Mouse (Mus musculus): ENCODE results near the gene Abtb2.
"Not testable (repeated sequence)": the region's sequence is repeated elsewhere in the genome, so short reads cannot be mapped to it uniquely, and the experiment has no call there.

Gene Abtb2

GRCm38 (mm10) chr2:103565732-103566422 lies at the start of gene Abtb2:
TSS of gene Abtb2 (plus strand) at chr2:103566310.
- peak; percentile 96 for DNase-seq

GRCm38 (mm10) chr2:103516472-103516871 lies 49.6 kb upstream of the Abtb2 start:
- no peak for DNase-seq

- no peak for DNase-seq
Observed at GRCm38 (mm10) chr2:103525596-103525995, 40.5 kb upstream of the Abtb2 start.

- peak; percentile 82 for DNase-seq
Observed at GRCm38 (mm10) chr2:103547132-103547531, 19.0 kb upstream of the Abtb2 start.

- DNase-seq: not testable (repeated sequence)
Observed at GRCm38 (mm10) chr2:103550301-103550700, 15.8 kb upstream of the Abtb2 start.

- peak; percentile 11 for DNase-seq
Observed at GRCm38 (mm10) chr2:103554041-103554440, 12.1 kb upstream of the Abtb2 start.

GRCm38 (mm10) chr2:103556125-103556877 lies 9.8 kb upstream of the Abtb2 start:
- DNase-seq: peak; percentile 38

GRCm38 (mm10) chr2:103560955-103561354 lies 5.2 kb upstream of the Abtb2 start:
- no peak for DNase-seq

GRCm38 (mm10) chr2:103564427-103565023 lies 1.6 kb upstream of the Abtb2 start:
- no peak for DNase-seq

GRCm38 (mm10) chr2:103565171-103565591 lies 929 bp upstream of the Abtb2 start:
- peak; percentile 31 for DNase-seq

- DNase-seq: no peak
Observed at GRCm38 (mm10) chr2:103566423-103566712, 258 bp downstream of the Abtb2 start.

GRCm38 (mm10) chr2:103566713-103567521 lies 807 bp downstream of the Abtb2 start:
- peak; percentile 76 for DNase-seq

GRCm38 (mm10) chr2:103568161-103568560 lies 2.1 kb downstream of the Abtb2 start:
- DNase-seq: no peak

GRCm38 (mm10) chr2:103569716-103570115 lies 3.6 kb downstream of the Abtb2 start:
- no peak for DNase-seq

GRCm38 (mm10) chr2:103572354-103572753 lies 6.2 kb downstream of the Abtb2 start:
- peak; percentile 39 for DNase-seq

- no peak for DNase-seq
Observed at GRCm38 (mm10) chr2:103576371-103576770, 10.3 kb downstream of the Abtb2 start.

- DNase-seq: peak; percentile 17
Observed at GRCm38 (mm10) chr2:103577752-103578662, 11.9 kb downstream of the Abtb2 start.

GRCm38 (mm10) chr2:103578663-103579213 lies 12.6 kb downstream of the Abtb2 start:
- DNase-seq: no peak

GRCm38 (mm10) chr2:103580756-103581155 lies 14.6 kb downstream of the Abtb2 start:
- DNase-seq: no peak

- no peak for DNase-seq
Observed at GRCm38 (mm10) chr2:103581369-103581897, 15.3 kb downstream of the Abtb2 start.

GRCm38 (mm10) chr2:103583316-103583715 lies 17.2 kb downstream of the Abtb2 start:
- no peak for DNase-seq
